Comparison of ENCODE assay signal across 8 mouse cellular contexts in genomic region chr7:42642152-42643115, GRCm38 (mm10). TPM values are rescaled to one million over a fixed set of nuclear protein-coding genes. Genes with fewer than 3 reads are reported as not detected.
DNase-seq lines count a peak whose midpoint lies in the region; ATAC-seq lines count a peak whose summit lies in the region.
"Not testable (repeated sequence)": the region's sequence is repeated elsewhere in the genome, so short reads cannot be mapped to it uniquely, and the experiment has no call there.

Gene Zfp976, minus strand, starts transcription at chr7:42642588.

- peak within 1 kb of the TSS; percentile 41 for H3K9ac ChIP-seq in intestine, embryonic 14.5 days (ENCODE audit: low read length)

- intact Hi-C loops in gastrocnemius, postnatal 36 days (cut with DNase I) = not testable (repeated sequence)

- H3K27ac ChIP-seq in intestine, embryonic 14.5 days (ENCODE audit: low read depth) = peak within 1 kb of the TSS; percentile 22; the same call in 1 of the 2 replicates

- 2% methylated on average over 25 of the region's 25 CpGs for WGBS in intestine, embryonic 14.5 days

- peak; percentile 98 for ATAC-seq in intestine, embryonic 14.5 days (replicated peaks; ENCODE audit: low FRiP score, low TSS enrichment, low read depth)
- peak; percentile 97 for ATAC-seq in megakaryocyte, adult 5-6 weeks (ENCODE audit: poor library complexity, severe bottlenecking)

- peak; percentile 70 for DNase-seq in adrenal gland, adult 8-10 months
- DNase-seq in embryo, embryonic 9.5 days (ENCODE audit: extremely low spot score) = peak; percentile 74
- peak; percentile 18 to 34 for DNase-seq in gastrocnemius, postnatal 36 days
- peak; percentile 84 for DNase-seq in intestine, embryonic 14.5 days (ENCODE audit: low spot score)
- DNase-seq in left cerebral cortex, adult 9 months (ENCODE audit: low spot score in 2 of 2) = peak; percentile 15 to 66
- peak; percentile 80 to 81 for DNase-seq in right cerebral cortex, postnatal 10 days (ENCODE audit: low spot score in 2 of 2)
- peak; percentile 52 for DNase-seq in urinary bladder, postnatal 25 days (ENCODE audit: low spot score)

- not testable (repeated sequence) for H3K27me3 ChIP-seq in intestine, embryonic 14.5 days (replicated peaks; ENCODE audit: control insufficient read depth, insufficient read depth, low read length)

- H3K4me1 ChIP-seq in intestine, embryonic 14.5 days (replicated peaks; ENCODE audit: control insufficient read depth, insufficient read depth, low read length) = not testable (repeated sequence)

- not testable (repeated sequence) for H3K9me3 ChIP-seq in intestine, embryonic 14.5 days (ENCODE audit: control insufficient read depth, low read length)

- peak within 1 kb of the TSS; percentile 50 for H3K4me2 ChIP-seq in intestine, embryonic 14.5 days (ENCODE audit: low read length)

- not testable (repeated sequence) for H3K36me3 ChIP-seq in intestine, embryonic 14.5 days (ENCODE audit: control insufficient read depth, insufficient read depth, low read length)

- H3K4me3 ChIP-seq in intestine, embryonic 14.5 days (ENCODE audit: low read depth, low read length) = peak within 1 kb of the TSS; percentile 46

RNA-seq across cellular contexts. Expression of gene Zfp976, which starts in this region (rescaled TPM):
- total RNA-seq in adrenal gland, adult 8-10 months (2022) = 1 to 10 TPM; 5.2 to 8.0 (median 7.0) TPM
- 1 to 10 TPM in 1 of 2 experiments, under 1 TPM in 1; 0.42 to 1.4 TPM for total RNA-seq in gastrocnemius, postnatal 36 days (2021)
- polyA plus RNA-seq in intestine, embryonic 14.5 days (2014; fragmentation: Nextera tagmentation; extraction: Ambion mirVana) = 1.9 and 2.4 TPM in 2 replicates
- total RNA-seq in megakaryocyte, adult 5-6 weeks (2015) = 0.52 and 1.2 TPM in 2 replicates
- total RNA-seq in megakaryocyte, adult 5-6 weeks (2017) = 0.40 and 0.85 TPM in 2 replicates

Comparison
In these comparisons a context has a peak if more than half of its experiments do, and no peak if none do; other contexts are left out.
1. Peak in every context shown above with its lines: DNase-seq, ATAC-seq, H3K4me3 ChIP-seq and H3K27ac ChIP-seq.
2. DNase-seq: peak in every context shown above with its lines; median percentile 84 in intestine, embryonic 14.5 days; 80 in right cerebral cortex, postnatal 10 days; 74 in embryo, embryonic 9.5 days; 70 in adrenal gland, adult 8-10 months; 52 in urinary bladder, postnatal 25 days; 40 in left cerebral cortex, adult 9 months; 26 in gastrocnemius, postnatal 36 days.